Mouse (Mus musculus) megakaryocyte, embryonic 14.5 days (primary cell): ENCODE measurements around the gene Skiv2l.
"Not testable (repeated sequence)": the region's sequence is repeated elsewhere in the genome, so short reads cannot be mapped to it uniquely, and the experiment has no call there.

ENCODE experiments used
- FLI1 ChIP-seq: IDR thresholded peaks from 2 replicates; pipeline ENCODE4 v1.6.1; 2012; ENCODE audit warnings: low read length, inconsistent platforms, mixed read lengths
- GATA1 ChIP-seq: IDR thresholded peaks from 3 replicates; pipeline ENCODE4 v1.6.1; 2012; ENCODE audit warnings: mixed read lengths, low read length, inconsistent platforms, borderline replicate concordance

DNA sequence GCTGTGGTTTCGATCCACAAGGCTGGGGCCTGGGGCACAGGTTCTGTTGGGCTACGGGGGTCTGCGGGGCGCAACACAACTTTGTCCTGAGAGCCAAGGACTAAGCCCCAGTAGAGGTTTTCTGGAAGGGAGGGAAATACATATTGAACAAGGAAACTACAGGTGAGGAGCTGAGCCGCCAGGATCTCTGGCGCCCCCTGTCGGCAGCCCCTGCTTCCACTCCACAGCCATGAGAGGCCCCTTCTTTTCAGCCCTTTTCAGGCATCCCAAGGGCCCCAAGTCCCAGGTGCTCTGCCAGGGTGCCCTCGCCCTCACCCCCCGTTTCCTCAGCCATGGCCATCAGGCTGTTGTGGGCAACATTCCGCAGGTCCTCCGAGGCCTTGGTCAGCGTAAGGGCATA lies 36.3 kb downstream of the Skiv2l start:
- TF ChIP-seq GATA1, FLI1: not testable (repeated sequence)
